Mouse (Mus musculus) inflammation-experienced regulatory T-cells, adult 6 months (primary cell): ENCODE data around the gene Slpi. TPM values are rescaled to one million over a fixed set of nuclear protein-coding genes. Genes with fewer than 3 reads are reported as not detected.
A peak's percentile ranks its signal among the peaks of the same experiment; 100 is the strongest.

ENCODE experiments used
- ATAC-seq: one replicate; pipeline ENCODE4 v1.8.0; 2017
- polyA plus RNA-seq, 3 experiments: library from polyadenylated mRNA; unstranded; fragments of 100-300 nt; shearing (Covaris generic); gene quantifications; one replicate each; pipeline ENCODE4 v1.2.1; 2017

Gene Slpi
- polyA plus RNA-seq, 3 experiments from 2014 or later, result 3.3 to 7.1 (median 3.8) TPM

GRCm38 (mm10) chr2:164419489-164419888 lies 30.6 kb upstream of the Slpi start:
- no peak for ATAC-seq

- no peak for ATAC-seq
Measured at GRCm38 (mm10) chr2:164418308-164418875, 29.5 kb upstream of the Slpi start.

- no peak for ATAC-seq
Measured at GRCm38 (mm10) chr2:164417198-164417597, 28.3 kb upstream of the Slpi start.

- no peak for ATAC-seq
Measured at GRCm38 (mm10) chr2:164414581-164414980, 25.7 kb upstream of the Slpi start.

- no peak for ATAC-seq
Measured at GRCm38 (mm10) chr2:164414167-164414566, 25.3 kb upstream of the Slpi start.

- no peak for ATAC-seq
Measured at GRCm38 (mm10) chr2:164407708-164408107, 18.8 kb upstream of the Slpi start.

GRCm38 (mm10) chr2:164405519-164405918 lies 16.6 kb upstream of the Slpi start:
- no peak for ATAC-seq

GRCm38 (mm10) chr2:164405060-164405459 lies 16.2 kb upstream of the Slpi start, which contains the start of gene Matn4:
TSS of gene Matn4 (minus strand) at chr2:164405160.
- ATAC-seq, result no peak

GRCm38 (mm10) chr2:164404082-164404990 lies 15.4 kb upstream of the Slpi start:
- ATAC-seq, result no peak

GRCm38 (mm10) chr2:164403396-164404081 lies 14.6 kb upstream of the Slpi start:
- no peak for ATAC-seq

- peak; percentile 61 for ATAC-seq
Measured at GRCm38 (mm10) chr2:164402906-164403305, 14.0 kb upstream of the Slpi start, which contains the start of gene Rbpjl. TSS of gene Rbpjl (plus strand) at chr2:164403141.

GRCm38 (mm10) chr2:164396911-164397310 lies 8.0 kb upstream of the Slpi start:
- no peak for ATAC-seq

GRCm38 (mm10) chr2:164396076-164396475 lies 7.2 kb upstream of the Slpi start:
- ATAC-seq, result no peak

GRCm38 (mm10) chr2:164393126-164393525 lies 4.2 kb upstream of the Slpi start:
- ATAC-seq, result no peak

- peak; percentile 86 for ATAC-seq
Measured at GRCm38 (mm10) chr2:164389499-164389898, 604 bp upstream of the Slpi start.

GRCm38 (mm10) chr2:164386953-164387352 lies 1.9 kb downstream of the Slpi start:
- peak; percentile 61 for ATAC-seq

- no peak for ATAC-seq
Measured at GRCm38 (mm10) chr2:164385927-164386763, 2.8 kb downstream of the Slpi start.

GRCm38 (mm10) chr2:164383656-164384399 lies 5.1 kb downstream of the Slpi start:
- no peak for ATAC-seq

- ATAC-seq, result no peak
Measured at GRCm38 (mm10) chr2:164382971-164383370, 5.9 kb downstream of the Slpi start.

GRCm38 (mm10) chr2:164381726-164382125 lies 7.2 kb downstream of the Slpi start:
- no peak for ATAC-seq
